Mouse (Mus musculus) CH12.LX (cell line): ENCODE results near the gene Slc26a8.

Experiments
- CTCF ChIP-seq, 2 experiments: IDR thresholded peaks in 1 of 2; conservative IDR thresholded peaks in 1 of 2; 2 replicates each; pipeline ENCODE4 v1.5.1; 2011 to 2012; ENCODE audit warnings: low read depth in 2 of 2, low read length in 2 of 2, improper control_type of control experiment in 1 of 2, inconsistent platforms in 1 of 2, mild to moderate bottlenecking in 1 of 2, moderate library complexity in 1 of 2
- E2F4 ChIP-seq: IDR thresholded peaks from 2 replicates; pipeline ENCODE4 v1.6.1; 2011; ENCODE audit warnings: low read depth, low read length, improper control_type of control experiment; ENCODE audit not compliant: insufficient replicate concordance
- POLR2A ChIP-seq: IDR thresholded peaks from 2 replicates; pipeline ENCODE4 v1.6.1; 2011; ENCODE audit warnings: low read depth, mild to moderate bottlenecking, improper control_type of control experiment, low read length

DNA sequence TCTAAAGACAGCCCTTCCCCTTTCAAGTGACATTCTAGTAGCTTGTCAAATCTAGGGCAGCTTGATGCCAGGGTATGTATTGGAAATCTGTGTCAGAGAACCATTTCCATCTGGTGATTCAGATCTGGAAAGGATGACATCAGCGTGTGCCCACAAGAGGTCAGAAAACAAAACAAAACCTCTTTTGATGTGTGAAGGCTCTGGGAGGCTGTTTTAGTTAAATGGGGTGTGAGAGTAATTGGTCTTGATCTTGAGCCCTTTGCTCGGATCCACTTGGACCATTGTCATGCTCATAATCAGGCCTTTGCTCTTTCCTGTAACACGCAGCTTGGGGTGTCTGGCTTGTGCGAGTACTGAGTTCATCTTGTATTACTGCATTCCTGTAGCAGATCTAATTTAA, 8.2 kb upstream of the Slc26a8 start:
- no peak for TF ChIP-seq E2F4
- no peak for TF ChIP-seq CTCF (conservative IDR thresholded peaks at IDR 0.05 in 1 of 2, IDR thresholded peaks at IDR 0.05 in 1 of 2; ENCODE audit: low read depth in 2 of 2, low read length in 2 of 2)
- TF ChIP-seq POLR2A = no peak
